Mouse (Mus musculus) layer of hippocampus, postnatal 14 days (tissue): ENCODE results near the gene Tfdp1. TPM values are rescaled to one million over a fixed set of nuclear protein-coding genes. Genes with fewer than 3 reads are reported as not detected.
"Not testable (repeated sequence)": the region's sequence is repeated elsewhere in the genome, so short reads cannot be mapped to it uniquely, and the experiment has no call there.

ENCODE experiments used
- DNase-seq, 2 experiments: peaks; one replicate each; pipeline ENCODE4 v3.0.0; 2021 to 2022; ENCODE audit warnings: low spot score in 2 of 2, mixed read lengths in 1 of 2
- long read RNA-seq, 2 experiments: library from polyadenylated mRNA; stranded (forward); transcript quantifications; one replicate each; pipeline ENCODE4 v2.0.0; 2021
- total RNA-seq, 2 experiments: library from RNA; stranded (reverse); gene quantifications; 2 replicates each; pipeline ENCODE4 v1.2.3; 2021

The Tfdp1 gene
- 10 to 100 TPM; 64.8 to 71.4 TPM for total RNA-seq
- long read RNA-seq, experiment 1, transcript Tfdp1-201 (11 exons, 1,700 nt) = minor isoform, 7 of 110 reads
- long read RNA-seq, experiment 1, transcript Tfdp1-204 (12 exons, 2,511 nt) = major isoform, 33 of 110 reads
- long read RNA-seq, experiment 1, transcript Tfdp1-203 (11 exons, 2,421 nt) = minor isoform, 6 of 110 reads
- long read RNA-seq, experiment 1, partial matches to known transcripts = 2 of 110 reads
- long read RNA-seq, experiment 1, other reads (novel, unspliced or antisense) = 62 of 110 reads
- long read RNA-seq, experiment 2, transcript Tfdp1-203 (11 exons, 2,421 nt) = minor isoform, 7 of 97 reads
- long read RNA-seq, experiment 2, transcript Tfdp1-204 (12 exons, 2,511 nt) = major isoform, 22 of 97 reads
- long read RNA-seq, experiment 2, transcript Tfdp1-201 (11 exons, 1,700 nt) = minor isoform, 8 of 97 reads
- long read RNA-seq, experiment 2, partial matches to known transcripts = 6 of 97 reads
- long read RNA-seq, experiment 2, other reads (novel, unspliced or antisense) = 54 of 97 reads

- peak; percentile 68 to 82 for DNase-seq
Observed at GRCm38 (mm10) chr8:13338255-13338860, at the start of gene Tfdp1. Gene Tfdp1 (plus strand): TSS chr8:13338751.

- DNase-seq = peak; percentile 70 to 73
Observed at GRCm38 (mm10) chr8:13292364-13292763, 46.2 kb upstream of the Tfdp1 start.

GRCm38 (mm10) chr8:13293677-13294470 lies 44.7 kb upstream of the Tfdp1 start:
- DNase-seq = no peak

- no peak for DNase-seq
Observed at GRCm38 (mm10) chr8:13299571-13299970, 39.0 kb upstream of the Tfdp1 start.

GRCm38 (mm10) chr8:13301036-13301435 lies 37.5 kb upstream of the Tfdp1 start:
- DNase-seq = no peak

GRCm38 (mm10) chr8:13305459-13305858 lies 33.1 kb upstream of the Tfdp1 start:
- DNase-seq = no peak

- no peak for DNase-seq
Observed at GRCm38 (mm10) chr8:13305884-13306283, 32.7 kb upstream of the Tfdp1 start.

- DNase-seq = no peak
Observed at GRCm38 (mm10) chr8:13306309-13306909, 32.1 kb upstream of the Tfdp1 start.

- no peak for DNase-seq
Observed at GRCm38 (mm10) chr8:13306916-13307315, 31.6 kb upstream of the Tfdp1 start.

GRCm38 (mm10) chr8:13314922-13315321 lies 23.6 kb upstream of the Tfdp1 start:
- DNase-seq = no peak

- DNase-seq = no peak
Observed at GRCm38 (mm10) chr8:13316671-13317070, 21.9 kb upstream of the Tfdp1 start.

- DNase-seq = no peak
Observed at GRCm38 (mm10) chr8:13326598-13326997, 12.0 kb upstream of the Tfdp1 start.

GRCm38 (mm10) chr8:13334671-13335070 lies 3.9 kb upstream of the Tfdp1 start:
- no peak for DNase-seq

- DNase-seq = not testable (repeated sequence)
Observed at GRCm38 (mm10) chr8:13337245-13337644, 1.3 kb upstream of the Tfdp1 start.

GRCm38 (mm10) chr8:13337678-13338077 lies 873 bp upstream of the Tfdp1 start:
- no peak for DNase-seq

- DNase-seq = no peak
Observed at GRCm38 (mm10) chr8:13338901-13339645, 522 bp downstream of the Tfdp1 start.

GRCm38 (mm10) chr8:13339646-13339990 lies 1.1 kb downstream of the Tfdp1 start:
- DNase-seq = no peak

GRCm38 (mm10) chr8:13340650-13341049 lies 2.1 kb downstream of the Tfdp1 start:
- DNase-seq = no peak

GRCm38 (mm10) chr8:13342340-13342739 lies 3.8 kb downstream of the Tfdp1 start:
- DNase-seq = no peak

GRCm38 (mm10) chr8:13343134-13343533 lies 4.6 kb downstream of the Tfdp1 start:
- no peak for DNase-seq

- no peak for DNase-seq
Observed at GRCm38 (mm10) chr8:13350052-13350451, 11.5 kb downstream of the Tfdp1 start.
